Mouse (Mus musculus): ENCODE data around the gene Ldlrad1. TPM values are rescaled to one million over a fixed set of nuclear protein-coding genes. Genes with fewer than 3 reads are reported as not detected.

Ldlrad1 gene
- polyA plus RNA-seq, 1 experiment from 2014 or later: not detected

GRCm38 (mm10) chr4:107211936-107212335 is 3.0 kb downstream of the Ldlrad1 start:
- ATAC-seq (ENCODE audit: insufficient read depth): no peak
- Histone ChIP-seq H3K4me1 (replicated peaks) (peaks cover 20% of the 10 kb centered on the region), H3K27ac (replicated peaks) (no peak overlapping the region), H3K4me2 (no peak overlapping the region), H3K9ac (no peak overlapping the region), H3K36me3 (replicated peaks) (peaks cover 3% of the 10 kb centered on the region; the same call in 1 of the 2 replicates), H3K9me3 (replicated peaks) (no peaks in the 10 kb centered on the region), H3K4me3 (replicated peaks) (no peak overlapping the region), H3K27me3 (no peaks in the 10 kb centered on the region)
- WGBS (ENCODE audit: insufficient replicate concordance): 57% methylated on average over 5 of the region's 5 CpGs

GRCm38 (mm10) chr4:107213279-107214011 is 4.5 kb downstream of the Ldlrad1 start:
- Histone ChIP-seq H3K27ac (replicated peaks) (no peak overlapping the region), H3K4me1 (replicated peaks) (peaks cover 35% of the 10 kb centered on the region), H3K27me3 (no peaks in the 10 kb centered on the region), H3K9ac (no peak overlapping the region), H3K4me2 (no peak overlapping the region), H3K36me3 (replicated peaks) (no peaks in the 10 kb centered on the region), H3K9me3 (replicated peaks) (no peaks in the 10 kb centered on the region), H3K4me3 (replicated peaks) (no peak overlapping the region)
- WGBS (ENCODE audit: insufficient replicate concordance): 53% methylated on average over 12 of the region's 12 CpGs
- no peak for ATAC-seq (ENCODE audit: insufficient read depth)

- Histone ChIP-seq H3K36me3 (replicated peaks) (no peaks in the 10 kb centered on the region), H3K4me2 (peak overlapping the region; percentile 61), H3K4me1 (replicated peaks) (peaks cover 41% of the 10 kb centered on the region), H3K9ac (peak overlapping the region; percentile 39; the same call in 1 of the 2 replicates), H3K9me3 (replicated peaks) (no peaks in the 10 kb centered on the region), H3K4me3 (replicated peaks) (no peak overlapping the region), H3K27ac (replicated peaks) (peak overlapping the region; percentile 82), H3K27me3 (no peaks in the 10 kb centered on the region)
- peak; percentile 99 for ATAC-seq (ENCODE audit: insufficient read depth)
- 20% methylated on average over 9 of the region's 9 CpGs for WGBS (ENCODE audit: insufficient replicate concordance)
These were observed 8.6 kb downstream of the Ldlrad1 start for GRCm38 (mm10) chr4:107217574-107217973.

GRCm38 (mm10) chr4:107221524-107221923 is 12.5 kb downstream of the Ldlrad1 start:
- WGBS (ENCODE audit: insufficient replicate concordance): 74% methylated on average over 5 of the region's 5 CpGs
- no peaks in the 10 kb centered on the region for H3K36me3 ChIP-seq (replicated peaks)
- no peak overlapping the region for H3K9ac ChIP-seq
- H3K27me3 ChIP-seq: no peaks in the 10 kb centered on the region
- no peak for ATAC-seq (ENCODE audit: insufficient read depth)
- H3K4me1 ChIP-seq (replicated peaks): peaks cover 49% of the 10 kb centered on the region
- H3K9me3 ChIP-seq (replicated peaks): no peaks in the 10 kb centered on the region
- no peak overlapping the region for H3K4me3 ChIP-seq (replicated peaks)
- no peak overlapping the region for H3K27ac ChIP-seq (replicated peaks)
- no peak overlapping the region for H3K4me2 ChIP-seq

- Histone ChIP-seq H3K9ac (no peak overlapping the region), H3K4me3 (replicated peaks) (no peak overlapping the region), H3K27ac (replicated peaks) (no peak overlapping the region), H3K27me3 (no peaks in the 10 kb centered on the region), H3K4me1 (replicated peaks) (peaks cover 29% of the 10 kb centered on the region), H3K9me3 (replicated peaks) (no peaks in the 10 kb centered on the region), H3K4me2 (no peak overlapping the region), H3K36me3 (replicated peaks) (no peaks in the 10 kb centered on the region)
- 64% methylated on average over 11 of the region's 11 CpGs for WGBS (ENCODE audit: insufficient replicate concordance)
- ATAC-seq (ENCODE audit: insufficient read depth): peak; percentile 61; the same call in 1 of the 2 replicates
These were observed 14.5 kb downstream of the Ldlrad1 start for GRCm38 (mm10) chr4:107223225-107224204.

GRCm38 (mm10) chr4:107226313-107226712 is 17.3 kb downstream of the Ldlrad1 start:
- no peaks in the 10 kb centered on the region for H3K9me3 ChIP-seq (replicated peaks)
- no peak overlapping the region for H3K9ac ChIP-seq
- H3K36me3 ChIP-seq (replicated peaks): no peaks in the 10 kb centered on the region
- H3K4me1 ChIP-seq (replicated peaks): peaks cover 18% of the 10 kb centered on the region
- H3K4me2 ChIP-seq: no peak overlapping the region
- WGBS (ENCODE audit: insufficient replicate concordance): 28% methylated on average over 2 of the region's 2 CpGs
- no peak overlapping the region for H3K4me3 ChIP-seq (replicated peaks)
- H3K27me3 ChIP-seq: no peaks in the 10 kb centered on the region
- no peak for ATAC-seq (ENCODE audit: insufficient read depth)
- H3K27ac ChIP-seq (replicated peaks): no peak overlapping the region

- no peak overlapping the region for H3K4me3 ChIP-seq (replicated peaks)
- no peak overlapping the region for H3K9ac ChIP-seq
- 72% methylated on average over 3 of the region's 3 CpGs for WGBS (ENCODE audit: insufficient replicate concordance)
- H3K27ac ChIP-seq (replicated peaks): no peak overlapping the region
- H3K27me3 ChIP-seq: no peaks in the 10 kb centered on the region
- ATAC-seq (ENCODE audit: insufficient read depth): no peak
- no peak overlapping the region for H3K4me2 ChIP-seq
- H3K36me3 ChIP-seq (replicated peaks): peaks cover 37% of the 10 kb centered on the region
- no peaks in the 10 kb centered on the region for H3K9me3 ChIP-seq (replicated peaks)
- H3K4me1 ChIP-seq (replicated peaks): peaks cover 4% of the 10 kb centered on the region; the same call in 1 of the 2 replicates
These were observed 23.2 kb downstream of the Ldlrad1 start for GRCm38 (mm10) chr4:107232219-107232618.

GRCm38 (mm10) chr4:107238253-107238652 is 29.3 kb downstream of the Ldlrad1 start:
- no peak overlapping the region for H3K9ac ChIP-seq
- no peaks in the 10 kb centered on the region for H3K9me3 ChIP-seq (replicated peaks)
- no peaks in the 10 kb centered on the region for H3K27me3 ChIP-seq
- peaks cover 48% of the 10 kb centered on the region for H3K36me3 ChIP-seq (replicated peaks)
- no peak overlapping the region for H3K4me2 ChIP-seq
- no peak for ATAC-seq (ENCODE audit: insufficient read depth)
- H3K4me3 ChIP-seq (replicated peaks): no peak overlapping the region
- WGBS (ENCODE audit: insufficient replicate concordance): 76% methylated on average over 2 of the region's 2 CpGs
- no peak overlapping the region for H3K27ac ChIP-seq (replicated peaks)
- no peaks in the 10 kb centered on the region for H3K4me1 ChIP-seq (replicated peaks)

GRCm38 (mm10) chr4:107240196-107240595 is 31.2 kb downstream of the Ldlrad1 start:
- Histone ChIP-seq H3K36me3 (replicated peaks) (peaks cover 31% of the 10 kb centered on the region), H3K27ac (replicated peaks) (no peak overlapping the region), H3K27me3 (no peaks in the 10 kb centered on the region), H3K4me1 (replicated peaks) (peaks cover 5% of the 10 kb centered on the region; the same call in 1 of the 2 replicates), H3K4me3 (replicated peaks) (no peak overlapping the region), H3K9me3 (replicated peaks) (no peaks in the 10 kb centered on the region), H3K9ac (no peak overlapping the region), H3K4me2 (no peak overlapping the region)
- ATAC-seq (ENCODE audit: insufficient read depth): no peak
- WGBS (ENCODE audit: insufficient replicate concordance): 85% methylated on average over 6 of the region's 6 CpGs

- no peak for ATAC-seq (ENCODE audit: insufficient read depth)
- no peak overlapping the region for H3K4me3 ChIP-seq (replicated peaks)
- H3K4me1 ChIP-seq (replicated peaks): peaks cover 15% of the 10 kb centered on the region
- no peak overlapping the region for H3K4me2 ChIP-seq
- no peaks in the 10 kb centered on the region for H3K9me3 ChIP-seq (replicated peaks)
- H3K9ac ChIP-seq: no peak overlapping the region
- H3K27me3 ChIP-seq: no peaks in the 10 kb centered on the region
- H3K36me3 ChIP-seq (replicated peaks): peaks cover 18% of the 10 kb centered on the region
- 79% methylated on average over 6 of the region's 6 CpGs for WGBS (ENCODE audit: insufficient replicate concordance)
- H3K27ac ChIP-seq (replicated peaks): no peak overlapping the region
These were observed 34.7 kb downstream of the Ldlrad1 start for GRCm38 (mm10) chr4:107243365-107244333.
